Mouse (Mus musculus) CH12.LX (cell line): ENCODE measurements around the gene Homez. TPM values are rescaled to one million over a fixed set of nuclear protein-coding genes. Genes with fewer than 3 reads are reported as not detected.

Experiments
- DNase-seq: peaks from one replicate; pipeline ENCODE4 v3.0.0-alpha.2; 2013; ENCODE audit errors: extremely low read depth
- H3K27ac ChIP-seq: 2 replicates; pipeline ENCODE4 v1.5.1; 2012; ENCODE audit warnings: low read depth, mild to moderate bottlenecking, control low read depth, moderate library complexity; ENCODE audit not compliant: insufficient read depth
- H3K27me3 ChIP-seq: replicated peaks from 2 replicates; pipeline ENCODE3; 2012; ENCODE audit warnings: inconsistent platforms
- H3K36me3 ChIP-seq, 2 experiments: replicated peaks in 1 of 2; 2 replicates each; pipeline versions ENCODE3 to v1.6.1; 2012; ENCODE audit warnings: inconsistent platforms in 1 of 2, low read length in 1 of 2, mild to moderate bottlenecking in 1 of 2, mixed read lengths in 1 of 2, moderate library complexity in 1 of 2; ENCODE audit not compliant: control insufficient read depth in 1 of 2, insufficient read depth in 1 of 2
- H3K4me1 ChIP-seq, 2 experiments: 2 replicates each; pipeline ENCODE4 v1.6.1; 2012; ENCODE audit warnings: inconsistent platforms in 1 of 2, moderate library complexity in 1 of 2; ENCODE audit not compliant: insufficient read depth in 2 of 2, control insufficient read depth in 1 of 2
- H3K4me2 ChIP-seq: 2 replicates; pipeline ENCODE4 v1.6.1; 2012; ENCODE audit warnings: low read depth, mild to moderate bottlenecking, control low read depth; ENCODE audit not compliant: poor library complexity, insufficient read depth, severe bottlenecking
- H3K4me3 ChIP-seq, 3 experiments: fragments of 150-350 bp in 1 of 3; sonication (generic) in 1 of 3; replicated peaks in 1 of 3; 2 replicates each; pipeline versions ENCODE3 to v1.5.1; 2011 to 2012; ENCODE audit warnings: low read depth in 2 of 3, low read length in 2 of 3, mild to moderate bottlenecking in 2 of 3, moderate library complexity in 2 of 3, control low read depth in 1 of 3, improper control_type of control experiment in 1 of 3, inconsistent platforms in 1 of 3, mixed read lengths in 1 of 3; ENCODE audit not compliant: poor library complexity in 1 of 3
- H3K79me2 ChIP-seq: replicated peaks from 2 replicates; pipeline ENCODE4 v1.6.1; 2012; ENCODE audit warnings: mild to moderate bottlenecking, moderate library complexity; ENCODE audit not compliant: control insufficient read depth, poor library complexity, insufficient read depth, severe bottlenecking; ENCODE audit errors: extremely low read depth
- H3K9ac ChIP-seq: 2 replicates; pipeline ENCODE4 v1.6.1; 2012; ENCODE audit warnings: low read depth, mild to moderate bottlenecking, control low read depth, moderate library complexity; ENCODE audit not compliant: insufficient read depth
- H3K9me3 ChIP-seq: replicated peaks from 2 replicates; pipeline ENCODE3; 2012; ENCODE audit warnings: low read length, inconsistent platforms, mixed read lengths
- CHD1 ChIP-seq: IDR thresholded peaks from 2 replicates; pipeline ENCODE4 v1.6.1; 2012; ENCODE audit warnings: low read depth, low read length, improper control_type of control experiment, inconsistent platforms
- E2F4 ChIP-seq: IDR thresholded peaks from 2 replicates; pipeline ENCODE4 v1.6.1; 2011; ENCODE audit warnings: low read depth, low read length, improper control_type of control experiment; ENCODE audit not compliant: insufficient replicate concordance
- ELF1 ChIP-seq: IDR thresholded peaks from 2 replicates; pipeline ENCODE4 v1.6.1; 2014; ENCODE audit warnings: low read depth, mild to moderate bottlenecking, inconsistent platforms, low read length, improper control_type of control experiment
- EP300 ChIP-seq: IDR thresholded peaks from 2 replicates; pipeline ENCODE4 v1.6.1; 2011; ENCODE audit warnings: low read length, improper control_type of control experiment
- JUND ChIP-seq: conservative IDR thresholded peaks from 2 replicates; pipeline ENCODE4 v1.6.1; 2011; ENCODE audit warnings: low read depth, low read length, improper control_type of control experiment
- KAT2A ChIP-seq: IDR thresholded peaks from 2 replicates; pipeline ENCODE4 v1.6.1; 2012; ENCODE audit warnings: low read length, improper control_type of control experiment, inconsistent platforms; ENCODE audit not compliant: insufficient replicate concordance
- MAX ChIP-seq: IDR thresholded peaks from 2 replicates; pipeline ENCODE4 v1.6.1; 2011; ENCODE audit warnings: low read length, improper control_type of control experiment
- MAZ ChIP-seq: IDR thresholded peaks from 2 replicates; pipeline ENCODE4 v1.6.1; 2012; ENCODE audit warnings: low read depth, mild to moderate bottlenecking, inconsistent platforms, low read length, improper control_type of control experiment, moderate library complexity
- MXI1 ChIP-seq: IDR thresholded peaks from 2 replicates; pipeline ENCODE4 v1.6.1; 2011; ENCODE audit warnings: mild to moderate bottlenecking, low read depth, low read length, improper control_type of control experiment
- NRF1 ChIP-seq: IDR thresholded peaks from 2 replicates; pipeline ENCODE4 v1.6.1; 2014; ENCODE audit warnings: low read depth, mild to moderate bottlenecking, inconsistent platforms, low read length, improper control_type of control experiment, moderate library complexity
- POLR2A ChIP-seq: IDR thresholded peaks from 2 replicates; pipeline ENCODE4 v1.6.1; 2011; ENCODE audit warnings: low read depth, mild to moderate bottlenecking, improper control_type of control experiment, low read length
- RCOR1 ChIP-seq: conservative IDR thresholded peaks from 2 replicates; pipeline ENCODE4 v1.6.1; 2012; ENCODE audit warnings: low read depth, mild to moderate bottlenecking, inconsistent platforms, low read length, improper control_type of control experiment
- SIN3A ChIP-seq: IDR thresholded peaks from 2 replicates; pipeline ENCODE4 v1.6.1; 2012; ENCODE audit warnings: low read length, improper control_type of control experiment, inconsistent platforms
- UBTF ChIP-seq: IDR thresholded peaks from 2 replicates; pipeline ENCODE4 v1.6.1; 2012; ENCODE audit warnings: low read depth, mild to moderate bottlenecking, inconsistent platforms, low read length, improper control_type of control experiment, moderate library complexity
- USF1 ChIP-seq: IDR thresholded peaks from 2 replicates; pipeline ENCODE4 v1.6.1; 2014; ENCODE audit warnings: low read depth, mild to moderate bottlenecking, inconsistent platforms, low read length, improper control_type of control experiment
- USF2 ChIP-seq: conservative IDR thresholded peaks from 2 replicates; pipeline ENCODE4 v1.6.1; 2011; ENCODE audit warnings: low read depth, low read length, improper control_type of control experiment
- ZMIZ1 ChIP-seq: IDR thresholded peaks from 2 replicates; pipeline ENCODE4 v1.6.1; 2012; ENCODE audit warnings: low read depth, mild to moderate bottlenecking, inconsistent platforms, low read length, improper control_type of control experiment
- ZNF384 ChIP-seq: IDR thresholded peaks from 2 replicates; pipeline ENCODE4 v1.6.1; 2012; ENCODE audit warnings: low read depth, low read length, improper control_type of control experiment, inconsistent platforms
- dilution Hi-C: fragments of 300-500 bp; cut with MboI; formaldehyde crosslinking; loops from 2 replicates; pipeline ENCODE4 v1.14.3; 2020; ENCODE audit warnings: low sequenced_read_pairs; ENCODE audit not compliant: extremely low pct_unique_long_range_greater_than_20kb, extremely low pct_ligation_motif_present
- in situ Hi-C: fragments of 300-500 bp; cut with MboI; formaldehyde crosslinking; loops from 3 replicates; pipeline ENCODE4 v1.14.3; 2019; ENCODE audit warnings: low sequenced_read_pairs, low pct_ligation_motif_present, low pct_unique_long_range_greater_than_20kb, mixed read lengths
- polyA plus RNA-seq: library from polyadenylated mRNA; unstranded; fragments of >175 nt; gene quantifications from 2 replicates; pipeline ENCODE4 v1.2.1, GENCODE M21; 2012; ENCODE audit warnings: low read depth; ENCODE audit not compliant: insufficient read length
- total RNA-seq, 2 experiments: library from RNA; depleted of rRNA; stranded (reverse); fragments of 300-350 nt in 1 of 2; fragments of >200 nt in 1 of 2; gene quantifications; 2 replicates each; pipeline ENCODE4 v1.2.3; 2012 to 2014

Gene Homez
- total and polyA plus RNA-seq, 3 experiments: 3.5 to 7.2 (median 3.7) TPM

DNA sequence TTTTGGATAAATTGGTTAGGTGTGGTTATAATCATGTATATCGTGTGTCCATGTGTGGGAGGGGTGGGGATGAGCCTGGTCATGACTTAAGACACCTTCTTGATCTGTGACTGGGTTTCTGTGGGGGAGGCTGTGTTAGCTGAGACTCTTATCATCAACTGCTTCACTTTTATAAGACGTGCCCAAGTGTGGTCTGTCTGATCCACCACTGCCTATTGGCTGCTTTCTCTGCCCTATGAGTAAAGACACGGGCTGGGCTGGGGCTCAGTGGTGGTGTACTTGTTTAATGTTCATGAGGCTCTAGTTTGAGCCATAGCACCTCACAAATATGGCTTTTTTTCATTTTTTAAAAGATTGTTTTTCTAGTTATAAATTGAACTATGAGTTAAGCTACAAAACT, 55.0 kb downstream of the Homez start:
- H3K36me3 ChIP-seq: no peaks in the 10 kb centered on the region
- no peak overlapping the region for H3K9ac ChIP-seq
- H3K4me3 ChIP-seq: no peak overlapping the region
- no peaks in the 10 kb centered on the region for H3K9me3 ChIP-seq
- no peak for DNase-seq
- no peaks in the 10 kb centered on the region for H3K4me1 ChIP-seq
- H3K27ac ChIP-seq: no peak overlapping the region
- no peaks in the 10 kb centered on the region for H3K27me3 ChIP-seq
- in situ Hi-C loops (no loop called here), dilution Hi-C loops (no loop called here)
- no peaks in the 10 kb centered on the region for H3K79me2 ChIP-seq
- no peak overlapping the region for H3K4me2 ChIP-seq
- TF ChIP-seq MAZ (no peak), E2F4 (no peak), JUND (no peak), CHD1 (no peak), USF2 (no peak), KAT2A (no peak), RCOR1 (no peak), USF1 (no peak), ZNF384 (no peak)

DNA sequence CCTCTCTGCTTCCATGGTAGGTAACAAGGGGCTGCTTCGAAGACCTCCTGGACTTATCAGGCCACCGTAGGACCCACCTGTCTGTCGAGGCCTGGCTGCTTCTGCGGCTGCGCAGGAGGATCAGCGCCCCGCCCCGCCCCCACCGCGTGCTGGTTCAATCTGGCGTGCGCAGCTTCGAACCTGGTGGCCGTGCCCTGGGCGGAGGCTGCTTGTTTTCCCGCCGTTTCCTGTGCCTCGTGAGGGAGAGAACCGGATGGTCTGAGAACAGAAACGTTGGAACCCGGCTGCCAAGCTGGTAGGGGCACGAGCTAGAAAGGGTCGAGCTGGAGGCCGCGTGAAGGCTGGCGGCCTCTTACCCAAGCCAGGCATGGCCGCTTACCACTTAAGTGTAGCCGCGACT, 56.8 kb downstream of the Homez start, which contains the start of gene Rnf212b:
Gene Rnf212b (plus strand): TSS at position 151 of the 400 bp plus-strand sequence.
- H3K4me3 ChIP-seq: no peak within 1 kb of the TSS
- H3K79me2 ChIP-seq: no peaks in the 10 kb centered on the region
- no peak within 1 kb of the TSS for H3K27ac ChIP-seq
- no peaks in the 10 kb centered on the region for H3K36me3 ChIP-seq
- no peaks in the 10 kb centered on the region for H3K4me1 ChIP-seq
- no peak for TF ChIP-seq ZNF384
- no peak for TF ChIP-seq SIN3A
- TF ChIP-seq NRF1: no peak
- no peak for TF ChIP-seq UBTF
- TF ChIP-seq MXI1: no peak
- TF ChIP-seq RCOR1: no peak
- no peak for TF ChIP-seq EP300
- TF ChIP-seq POLR2A: no peak
- TF ChIP-seq USF2: no peak
- no peak for TF ChIP-seq KAT2A
- no peak for TF ChIP-seq MAX
- TF ChIP-seq ELF1: no peak
- no peak for TF ChIP-seq ZMIZ1
- TF ChIP-seq E2F4: no peak
- TF ChIP-seq MAZ: no peak
- dilution Hi-C loops (no loop called here), in situ Hi-C loops (no loop called here)
- H3K27me3 ChIP-seq: no peaks in the 10 kb centered on the region
- H3K4me2 ChIP-seq: no peak within 1 kb of the TSS
- no peaks in the 10 kb centered on the region for H3K9me3 ChIP-seq
- H3K9ac ChIP-seq: no peak within 1 kb of the TSS
- no peak for DNase-seq
